15 mouse cellular contexts compared by ENCODE assay signal in the genomic region with DNA sequence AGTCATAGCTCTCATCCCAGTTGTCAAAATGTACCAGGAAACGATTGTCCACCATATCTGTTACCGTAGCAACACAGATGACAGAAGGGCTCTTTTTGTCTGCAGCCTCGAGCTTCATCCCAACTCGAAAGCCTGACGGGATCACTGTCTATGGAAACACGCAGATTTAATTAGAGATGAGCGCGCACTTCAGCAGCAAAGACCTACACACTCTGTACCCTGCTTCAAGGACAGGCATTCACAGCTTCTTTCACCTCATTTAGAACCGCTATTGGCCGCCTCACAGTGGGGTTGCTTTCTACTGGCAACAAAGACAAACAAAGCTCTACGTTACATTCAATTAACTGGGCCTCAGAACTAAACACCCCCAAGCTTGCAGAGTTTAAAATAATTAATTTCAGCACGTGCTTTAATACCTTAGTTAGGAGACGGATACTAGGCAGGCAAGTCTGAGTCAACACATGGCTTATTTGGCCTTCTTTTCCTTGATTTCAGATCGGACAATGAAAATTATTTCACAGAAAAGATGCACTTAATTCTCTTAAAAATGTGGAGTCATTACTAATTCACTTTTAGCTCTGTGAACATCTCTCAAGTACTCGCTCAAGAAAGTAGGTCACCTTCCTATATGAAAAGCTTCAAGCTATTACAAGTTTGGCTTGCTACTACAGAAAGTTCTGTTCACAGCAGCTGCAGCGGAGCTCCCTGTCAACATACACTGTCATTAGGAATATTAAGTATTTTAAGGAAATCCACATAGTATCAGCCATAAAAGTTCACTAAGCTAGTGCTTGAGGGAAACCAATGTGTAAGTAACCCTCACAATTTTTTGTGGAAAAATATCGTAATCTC. TPM values are rescaled to one million over a fixed set of nuclear protein-coding genes. Genes with fewer than 3 reads are reported as not detected.
DNase-seq lines count a peak whose midpoint lies in the region; ATAC-seq and TF ChIP-seq lines count a peak whose summit lies in the region.
"Had no signal": no experiment of that assay in that cellular context is flagged by ENCODE, and none has a peak within 500 bp of the region (broad histone marks: within the 10 kb centered on the region; RNA-seq: fewer than 3 reads in every experiment).

No protein-coding gene starts in this region.

- peaks cover 28% of the 10 kb centered on the region for H3K36me3 ChIP-seq in hindbrain, embryonic 13.5 days
- no peaks in the 10 kb centered on the region for H3K36me3 ChIP-seq in midbrain, postnatal 0 days (ENCODE audit: insufficient read depth, low read length)

- peak overlapping the region; percentile 55 for H3K27ac ChIP-seq in hindbrain, embryonic 13.5 days
- no peak overlapping the region for H3K27ac ChIP-seq in midbrain, postnatal 0 days (ENCODE audit: low read depth, low read length)
- H3K27ac ChIP-seq: layer of hippocampus, adult 2 months; limb, embryonic 12.5 days had no signal

- peak; percentile 87 for ATAC-seq in hindbrain, embryonic 13.5 days (ENCODE audit: low FRiP score)
- peak; percentile 76 for ATAC-seq in midbrain, postnatal 0 days (ENCODE audit: low FRiP score)

- peak overlapping the region; percentile 18; the same call in 1 of the 2 replicates for H3K4me2 ChIP-seq in hindbrain, embryonic 13.5 days
- H3K4me2 ChIP-seq in midbrain, postnatal 0 days (ENCODE audit: low read depth, low read length, poor library complexity, severe bottlenecking): 0 out of 2 replicates have a peak overlapping the region, but pooled peaks have one; percentile 1
- H3K4me2 ChIP-seq: limb, embryonic 12.5 days had no signal

- no peak overlapping the region for H3K9ac ChIP-seq in hindbrain, embryonic 13.5 days
- H3K9ac ChIP-seq in midbrain, postnatal 0 days (replicated peaks; ENCODE audit: low read length, poor library complexity, severe bottlenecking): no peak overlapping the region
- H3K9ac ChIP-seq: limb, embryonic 12.5 days had no signal

- WGBS in hindbrain, embryonic 13.5 days: 23% methylated on average over 17 of the region's 17 CpGs
- WGBS in midbrain, postnatal 0 days: 20% methylated on average over 17 of the region's 17 CpGs

- no peaks in the 10 kb centered on the region for H3K9me3 ChIP-seq in hindbrain, embryonic 13.5 days
- H3K9me3 ChIP-seq in midbrain, postnatal 0 days (ENCODE audit: low read length): no peaks in the 10 kb centered on the region
- H3K9me3 ChIP-seq: limb, embryonic 12.5 days had no signal

- no peak for TF ChIP-seq CTCF in midbrain, postnatal 0 days (IDR thresholded peaks at IDR 0.05)

- peak; percentile 3 to 7 for DNase-seq in cerebellum, postnatal 10 days
- no peak for DNase-seq in cerebellum, adult 9-10 months
- DNase-seq in embryo, embryonic 9.5 days (ENCODE audit: extremely low spot score): peak; percentile 14
- peak; percentile 44 for DNase-seq in midbrain, postnatal 0 days (ENCODE audit: low spot score)
- no peak for DNase-seq in urinary bladder, postnatal 25 days (ENCODE audit: low spot score)
- DNase-seq in adrenal gland, postnatal 14 days: no peak
- no peak for DNase-seq in adrenal gland, postnatal 4 days (ENCODE audit: low spot score in 2 of 2)
- DNase-seq: cerebellum, adult 2 months; gastrocnemius, postnatal 25 days; heart, postnatal 10 days; kidney, adult 2 months; thymus, adult 18-20 months had no signal

- H3K27me3 ChIP-seq in hindbrain, embryonic 13.5 days: no peaks in the 10 kb centered on the region
- no peaks in the 10 kb centered on the region for H3K27me3 ChIP-seq in midbrain, postnatal 0 days (ENCODE audit: insufficient read depth, low read length)
- H3K27me3 ChIP-seq: limb, embryonic 12.5 days had no signal

- H3K4me1 ChIP-seq in hindbrain, embryonic 13.5 days (replicated peaks): peaks cover 23% of the 10 kb centered on the region
- H3K4me1 ChIP-seq in midbrain, postnatal 0 days (ENCODE audit: insufficient read depth, low read length): no peaks in the 10 kb centered on the region

- no peak overlapping the region for H3K4me3 ChIP-seq in hindbrain, embryonic 13.5 days
- no peak overlapping the region for H3K4me3 ChIP-seq in midbrain, postnatal 0 days (ENCODE audit: low read depth, low read length)
- H3K4me3 ChIP-seq: layer of hippocampus, adult 2 months; limb, embryonic 12.5 days had no signal

RNA-seq across cellular contexts. Expression of a gene that starts 47.9 kb away (rescaled TPM):
- 24.1 and 24.3 TPM in 2 replicates for polyA plus RNA-seq in hindbrain, embryonic 13.5 days (2015; fragmentation: Nextera tagmentation; extraction: Ambion mirVana)
- 59.6 and 69.5 TPM in 2 replicates for total RNA-seq in midbrain, postnatal 0 days (2014; rRNA removed)
- polyA plus RNA-seq in midbrain, postnatal 0 days (2015; fragmentation: Nextera tagmentation; extraction: Ambion mirVana): 24.9 and 27.3 TPM in 2 replicates
- total RNA-seq in adrenal gland, postnatal 14 days (2021): 17.2 and 19.3 TPM in 2 replicates
- total RNA-seq in adrenal gland, postnatal 4 days (2021): 10 to 100 TPM; 21.8 to 22.0 TPM

Comparison
In these comparisons a context has a peak if more than half of its experiments do, and no peak if none do; other contexts are left out.
1. DNase-seq: peak in cerebellum, postnatal 10 days (2 of 2), embryo, embryonic 9.5 days (single experiment) and midbrain, postnatal 0 days (single experiment); none in cerebellum, adult 9-10 months (single experiment), urinary bladder, postnatal 25 days (single experiment), adrenal gland, postnatal 14 days (single experiment) and adrenal gland, postnatal 4 days (0 of 2).